Mouse (Mus musculus) liver, adult 2 months (tissue): ENCODE measurements at regions not wholly inside any gene's neighbourhood (a gene's known extent, or its start where the extent isn't known, plus 50 kb on each side); places are given as distances from the start of the nearest gene placed in this dataset.
"Not testable (repeated sequence)": the region's sequence is repeated elsewhere in the genome, so short reads cannot be mapped to it uniquely, and the experiment has no call there.

ENCODE experiments used
- DNase-seq: peaks from one replicate; pipeline ENCODE4 v3.0.0-alpha.2; 2011; ENCODE audit warnings: low read depth, low spot score; ENCODE audit errors: extremely low read depth
- H3K27ac ChIP-seq: fragments of 200-500 bp; replicated peaks from 2 replicates; pipeline ENCODE4 v1.5.1; 2012; ENCODE audit warnings: low read depth, mild to moderate bottlenecking, control low read depth, inconsistent platforms, low read length; ENCODE audit not compliant: insufficient read depth
- H3K27me3 ChIP-seq: fragments of 200-500 bp; 2 replicates; pipeline ENCODE4 v1.6.1; 2012; ENCODE audit warnings: mild to moderate bottlenecking, moderate library complexity, low read length, inconsistent platforms; ENCODE audit not compliant: control insufficient read depth, insufficient read depth
- H3K36me3 ChIP-seq: fragments of 200-500 bp; 2 replicates; pipeline ENCODE4 v1.6.1; 2012; ENCODE audit warnings: low read length, inconsistent platforms; ENCODE audit not compliant: control insufficient read depth, insufficient read depth
- H3K4me1 ChIP-seq: fragments of 200-500 bp; 2 replicates; pipeline ENCODE4 v1.6.1; 2011; ENCODE audit warnings: low read length; ENCODE audit not compliant: control insufficient read depth, insufficient read depth
- H3K4me3 ChIP-seq: fragments of 200-500 bp; 2 replicates; pipeline ENCODE4 v1.5.1; 2011; ENCODE audit warnings: low read depth, mild to moderate bottlenecking, control low read depth, low read length, moderate library complexity; ENCODE audit not compliant: insufficient read depth
- H3K79me2 ChIP-seq: fragments of 200-500 bp; 2 replicates; pipeline ENCODE4 v1.6.1; 2012; ENCODE audit warnings: inconsistent platforms, mild to moderate bottlenecking, low read length, moderate library complexity; ENCODE audit not compliant: control insufficient read depth, insufficient read depth
- H3K9ac ChIP-seq: fragments of 200-500 bp; 2 replicates; pipeline ENCODE4 v1.6.1; 2012; ENCODE audit warnings: low read depth, mild to moderate bottlenecking, control low read depth, inconsistent platforms, low read length
- CTCF ChIP-seq: fragments of 200-500 bp; IDR thresholded peaks from 2 replicates; pipeline ENCODE4 v1.5.1; 2011; ENCODE audit warnings: low read depth, low read length, control low read depth
- whole genome bisulfite sequencing: fragments of 180-500 bp; shearing (Covaris S2); methylation state at CpG from one replicate; pipeline ENCODE4 v1.1.7; 2018; 5-methylcytosine and 5-hydroxymethylcytosine counted together

- 67% methylated on average over 6 of the region's 6 CpGs for WGBS
- not testable (repeated sequence) for H3K27ac ChIP-seq
Measured at GRCm38 (mm10) chr13:68372631-68373030, 209.3 kb downstream of the Mtrr start.

More at GRCm38 (mm10) chr13:68372631-68373030, 209.3 kb downstream of the Mtrr start:
- H3K4me3 ChIP-seq, H3K9ac ChIP-seq, H3K27me3 ChIP-seq, H3K4me1 ChIP-seq, H3K36me3 ChIP-seq, H3K79me2 ChIP-seq: not testable (repeated sequence)
- peak; percentile 21; the same call in 1 of the 2 replicates for TF ChIP-seq CTCF
- peak; percentile 31 for DNase-seq
